Mouse (Mus musculus) hindbrain, embryonic 10.5 days (tissue): ENCODE data around the gene Taz. TPM values are rescaled to one million over a fixed set of nuclear protein-coding genes. Genes with fewer than 3 reads are reported as not detected.
A peak's percentile ranks its signal among the peaks of the same experiment; 100 is the strongest.

Source experiments
- DNase-seq: peaks from one replicate; pipeline ENCODE4 v3.0.0-alpha.2; 2017; ENCODE audit warnings: low spot score
- H3K27ac ChIP-seq: fragments of 300-500 bp; sonication (generic); 2 replicates; pipeline ENCODE4 v1.5.1; 2016; ENCODE audit warnings: mild to moderate bottlenecking, moderate library complexity
- H3K27me3 ChIP-seq: fragments of 300-500 bp; sonication (generic); 2 replicates; pipeline ENCODE4 v1.6.1; 2016; ENCODE audit warnings: mild to moderate bottlenecking; ENCODE audit not compliant: poor library complexity, insufficient read depth, severe bottlenecking
- H3K36me3 ChIP-seq: fragments of 300-500 bp; sonication (generic); 2 replicates; pipeline ENCODE4 v1.6.1; 2016; ENCODE audit warnings: mild to moderate bottlenecking, moderate library complexity
- H3K4me1 ChIP-seq: fragments of 300-500 bp; sonication (generic); replicated peaks from 2 replicates; pipeline ENCODE4 v1.6.1; 2016; ENCODE audit warnings: mild to moderate bottlenecking
- H3K4me3 ChIP-seq: fragments of 300-500 bp; sonication (generic); 2 replicates; pipeline ENCODE4 v1.5.1; 2016; ENCODE audit warnings: mild to moderate bottlenecking, moderate library complexity
- H3K9me3 ChIP-seq: fragments of 300-500 bp; sonication (generic); 2 replicates; pipeline ENCODE4 v1.6.1; 2016; ENCODE audit warnings: mild to moderate bottlenecking, moderate library complexity
- WGBS: fragments of 180-500 bp; shearing (Covaris S2); methylation state at CpG from one replicate; pipeline ENCODE4 v1.1.7; 2016; 5-methylcytosine and 5-hydroxymethylcytosine counted together
- polyA plus RNA-seq: library from polyadenylated mRNA; unstranded; fragments of >200 nt; fragmentation: Nextera tagmentation; extraction: Ambion mirVana; gene quantifications from 2 replicates; pipeline ENCODE4 v1.2.1, GENCODE M21; 2016

Taz gene
- polyA plus RNA-seq, 1 experiment from 2014 or later, result 76.1 TPM

- Histone ChIP-seq H3K9me3 (no peaks in the 10 kb centered on the region; the same call in 1 of the 2 replicates), H3K27ac (peak within 1 kb of the TSS; percentile 92), H3K36me3 (peaks cover 28% of the 10 kb centered on the region), H3K4me1 (peaks cover 12% of the 10 kb centered on the region), H3K27me3 (peaks cover 6% of the 10 kb centered on the region; the same call in 1 of the 2 replicates), H3K4me3 (peak within 1 kb of the TSS; percentile 66)
- DNase-seq, result peak; percentile 88
- WGBS, result 19% methylated on average over 39 of the region's 39 CpGs
These were observed 27.4 kb upstream of the Taz start, which contains the start of gene Emd for GRCm38 (mm10) chrX:74254153-74254887. TSS of gene Emd (plus strand) at chrX:74254687.

- Histone ChIP-seq H3K9me3 (no peaks in the 10 kb centered on the region), H3K27me3 (peaks cover 6% of the 10 kb centered on the region; the same call in 1 of the 2 replicates), H3K4me3 (peak overlapping the region; percentile 66), H3K4me1 (peaks cover 5% of the 10 kb centered on the region), H3K36me3 (peaks cover 31% of the 10 kb centered on the region), H3K27ac (peak overlapping the region; percentile 92)
- no peak for DNase-seq
- WGBS, result 27% methylated on average over 31 of the region's 31 CpGs
These were observed 26.7 kb upstream of the Taz start for GRCm38 (mm10) chrX:74254888-74255565.

- no peak overlapping the region for H3K27ac ChIP-seq
- no peak for DNase-seq
These were observed 24.0 kb upstream of the Taz start for GRCm38 (mm10) chrX:74257746-74258145.

GRCm38 (mm10) chrX:74269736-74270061 lies 12.0 kb upstream of the Taz start:
- no peak for DNase-seq
- H3K9me3 ChIP-seq, result no peaks in the 10 kb centered on the region
- peak overlapping the region; percentile 62 for H3K4me3 ChIP-seq
- H3K4me1 ChIP-seq, result peaks cover 4% of the 10 kb centered on the region
- H3K36me3 ChIP-seq, result peaks cover 14% of the 10 kb centered on the region
- peak overlapping the region; percentile 94 for H3K27ac ChIP-seq
- WGBS, result 24% methylated on average over 3 of the region's 3 CpGs
- no peaks in the 10 kb centered on the region for H3K27me3 ChIP-seq

More at GRCm38 (mm10) chrX:74257746-74258145, 24.0 kb upstream of the Taz start:
- no peaks in the 10 kb centered on the region for H3K9me3 ChIP-seq
- 95% methylated on average over 3 of the region's 3 CpGs for WGBS
- H3K36me3 ChIP-seq, result peaks cover 35% of the 10 kb centered on the region
- no peaks in the 10 kb centered on the region for H3K27me3 ChIP-seq
- H3K4me3 ChIP-seq, result no peak overlapping the region
- peaks cover 5% of the 10 kb centered on the region for H3K4me1 ChIP-seq

GRCm38 (mm10) chrX:74270062-74270901 lies 11.4 kb upstream of the Taz start, which contains the start of gene Rpl10:
TSS of gene Rpl10 (plus strand) at chrX:74270812.
- WGBS, result 15% methylated on average over 42 of the region's 42 CpGs
- H3K27me3 ChIP-seq, result no peaks in the 10 kb centered on the region
- peaks cover 4% of the 10 kb centered on the region for H3K4me1 ChIP-seq
- peak within 1 kb of the TSS; percentile 94 for H3K27ac ChIP-seq
- peak; percentile 90 for DNase-seq
- no peaks in the 10 kb centered on the region for H3K9me3 ChIP-seq
- peak within 1 kb of the TSS; percentile 62 for H3K4me3 ChIP-seq
- peaks cover 14% of the 10 kb centered on the region for H3K36me3 ChIP-seq

GRCm38 (mm10) chrX:74270902-74271551 lies 10.7 kb upstream of the Taz start:
- H3K27ac ChIP-seq, result peak overlapping the region; percentile 94
- DNase-seq, result peak; percentile 30
- peaks cover 4% of the 10 kb centered on the region for H3K4me1 ChIP-seq
- H3K4me3 ChIP-seq, result peak overlapping the region; percentile 62
- H3K27me3 ChIP-seq, result no peaks in the 10 kb centered on the region
- 15% methylated on average over 27 of the region's 27 CpGs for WGBS
- peaks cover 14% of the 10 kb centered on the region for H3K36me3 ChIP-seq
- H3K9me3 ChIP-seq, result no peaks in the 10 kb centered on the region

GRCm38 (mm10) chrX:74273422-74274322 lies 8.0 kb upstream of the Taz start:
- DNase-seq, result peak; percentile 10
- Histone ChIP-seq H3K9me3 (no peaks in the 10 kb centered on the region), H3K4me1 (peaks cover 4% of the 10 kb centered on the region), H3K36me3 (peaks cover 14% of the 10 kb centered on the region), H3K27ac (no peak overlapping the region), H3K27me3 (no peaks in the 10 kb centered on the region), H3K4me3 (peak overlapping the region; percentile 6; the same call in 1 of the 2 replicates)
- WGBS, result 29% methylated on average over 10 of the region's 10 CpGs

GRCm38 (mm10) chrX:74277916-74278315 lies 3.8 kb upstream of the Taz start:
- peaks cover under 1% of the 10 kb centered on the region; the same call in 1 of the 2 replicates for H3K4me1 ChIP-seq
- 76% methylated on average over 8 of the region's 8 CpGs for WGBS
- no peaks in the 10 kb centered on the region for H3K27me3 ChIP-seq
- H3K36me3 ChIP-seq, result peaks cover 5% of the 10 kb centered on the region; the same call in 1 of the 2 replicates
- no peak overlapping the region for H3K4me3 ChIP-seq
- no peak for DNase-seq
- no peaks in the 10 kb centered on the region for H3K9me3 ChIP-seq
- no peak overlapping the region for H3K27ac ChIP-seq

GRCm38 (mm10) chrX:74281041-74281731 lies 526 bp upstream of the Taz start:
- peak overlapping the region; percentile 88 for H3K27ac ChIP-seq
- 19% methylated on average over 14 of the region's 14 CpGs for WGBS

GRCm38 (mm10) chrX:74282395-74283091 lies 831 bp downstream of the Taz start:
- H3K27me3 ChIP-seq, result no peaks in the 10 kb centered on the region
- H3K27ac ChIP-seq, result peak overlapping the region; percentile 88
- no peaks in the 10 kb centered on the region for H3K9me3 ChIP-seq
- no peaks in the 10 kb centered on the region for H3K36me3 ChIP-seq
- WGBS, result 17% methylated on average over 39 of the region's 39 CpGs
- DNase-seq, result peak; percentile 81
- H3K4me1 ChIP-seq, result peaks cover 12% of the 10 kb centered on the region
- H3K4me3 ChIP-seq, result peak overlapping the region; percentile 69

More at GRCm38 (mm10) chrX:74281041-74281731, 526 bp upstream of the Taz start:
- peaks cover 12% of the 10 kb centered on the region for H3K4me1 ChIP-seq
- no peaks in the 10 kb centered on the region for H3K27me3 ChIP-seq
- H3K9me3 ChIP-seq, result no peaks in the 10 kb centered on the region
- no peak for DNase-seq
- no peaks in the 10 kb centered on the region for H3K36me3 ChIP-seq
- H3K4me3 ChIP-seq, result peak overlapping the region; percentile 69
